Mouse (Mus musculus): Measurements from ENCODE around the gene Runx2.

Gene Runx2

GRCm38 (mm10) chr17:44588020-44588419, 226.6 kb downstream of the Runx2 start:
- DNase-seq (ENCODE audit: low spot score), result no peak

GRCm38 (mm10) chr17:44586196-44586595, 228.4 kb downstream of the Runx2 start:
- DNase-seq (ENCODE audit: low spot score), result no peak

- DNase-seq (ENCODE audit: low spot score), result no peak
Measured at GRCm38 (mm10) chr17:44584781-44585180, 229.8 kb downstream of the Runx2 start.

GRCm38 (mm10) chr17:44577791-44578190, 236.8 kb downstream of the Runx2 start:
- DNase-seq (ENCODE audit: low spot score), result no peak

- DNase-seq (ENCODE audit: low spot score), result no peak
Measured at GRCm38 (mm10) chr17:44570899-44571298, 243.7 kb downstream of the Runx2 start.

GRCm38 (mm10) chr17:44569020-44569621, 245.5 kb downstream of the Runx2 start:
- no peak for DNase-seq (ENCODE audit: low spot score)

GRCm38 (mm10) chr17:44566992-44567391, 247.6 kb downstream of the Runx2 start:
- DNase-seq (ENCODE audit: low spot score), result no peak

GRCm38 (mm10) chr17:44565884-44566515, 248.6 kb downstream of the Runx2 start:
- DNase-seq (ENCODE audit: low spot score), result no peak

GRCm38 (mm10) chr17:44565311-44565831, 249.2 kb downstream of the Runx2 start:
- no peak for DNase-seq (ENCODE audit: low spot score)

- no peak for DNase-seq (ENCODE audit: low spot score)
Measured at GRCm38 (mm10) chr17:44564611-44565198, 249.9 kb downstream of the Runx2 start.

GRCm38 (mm10) chr17:44560016-44560415, 254.6 kb downstream of the Runx2 start:
- DNase-seq (ENCODE audit: low spot score), result no peak

GRCm38 (mm10) chr17:44557199-44558111, 257.1 kb downstream of the Runx2 start:
- DNase-seq (ENCODE audit: low spot score), result no peak

- no peak for DNase-seq (ENCODE audit: low spot score)
Measured at GRCm38 (mm10) chr17:44554941-44555340, 259.7 kb downstream of the Runx2 start.

GRCm38 (mm10) chr17:44549551-44549950, 265.0 kb downstream of the Runx2 start:
- no peak for DNase-seq (ENCODE audit: low spot score)

- no peak for DNase-seq (ENCODE audit: low spot score)
Measured at GRCm38 (mm10) chr17:44547922-44548321, 266.7 kb downstream of the Runx2 start.

GRCm38 (mm10) chr17:44546801-44547200, 267.8 kb downstream of the Runx2 start:
- no peak for DNase-seq (ENCODE audit: low spot score)

- DNase-seq (ENCODE audit: low spot score), result no peak
Measured at GRCm38 (mm10) chr17:44545141-44545813, 269.3 kb downstream of the Runx2 start.

- no peak for DNase-seq (ENCODE audit: low spot score)
Measured at GRCm38 (mm10) chr17:44542706-44543105, 271.9 kb downstream of the Runx2 start.

- DNase-seq (ENCODE audit: low spot score), result no peak
Measured at GRCm38 (mm10) chr17:44540699-44541098, 273.9 kb downstream of the Runx2 start.

GRCm38 (mm10) chr17:44538921-44539320, 275.7 kb downstream of the Runx2 start:
- DNase-seq (ENCODE audit: low spot score), result no peak

GRCm38 (mm10) chr17:44530000-44530399, 284.6 kb downstream of the Runx2 start:
- no peak for DNase-seq (ENCODE audit: low spot score)

- no peak for DNase-seq (ENCODE audit: low spot score)
Measured at GRCm38 (mm10) chr17:44528617-44529016, 286.0 kb downstream of the Runx2 start.

Data from ovary, postnatal 10 days (tissue).